Mouse (Mus musculus) testis, adult 2 months (tissue): ENCODE results near the gene Acot7.

Source experiments
- CTCF ChIP-seq: fragments of 200-500 bp; IDR thresholded peaks from 2 replicates; pipeline ENCODE4 v1.5.1; 2012; ENCODE audit warnings: low read depth, mild to moderate bottlenecking, inconsistent platforms, low read length, moderate library complexity; ENCODE audit not compliant: control insufficient read depth, insufficient read depth, insufficient replicate concordance
- POLR2A ChIP-seq: fragments of 200-500 bp; IDR thresholded peaks from 2 replicates; pipeline ENCODE4 v1.6.1; 2012; ENCODE audit warnings: low read depth, mild to moderate bottlenecking, inconsistent platforms, low read length, moderate library complexity; ENCODE audit not compliant: control insufficient read depth

DNA sequence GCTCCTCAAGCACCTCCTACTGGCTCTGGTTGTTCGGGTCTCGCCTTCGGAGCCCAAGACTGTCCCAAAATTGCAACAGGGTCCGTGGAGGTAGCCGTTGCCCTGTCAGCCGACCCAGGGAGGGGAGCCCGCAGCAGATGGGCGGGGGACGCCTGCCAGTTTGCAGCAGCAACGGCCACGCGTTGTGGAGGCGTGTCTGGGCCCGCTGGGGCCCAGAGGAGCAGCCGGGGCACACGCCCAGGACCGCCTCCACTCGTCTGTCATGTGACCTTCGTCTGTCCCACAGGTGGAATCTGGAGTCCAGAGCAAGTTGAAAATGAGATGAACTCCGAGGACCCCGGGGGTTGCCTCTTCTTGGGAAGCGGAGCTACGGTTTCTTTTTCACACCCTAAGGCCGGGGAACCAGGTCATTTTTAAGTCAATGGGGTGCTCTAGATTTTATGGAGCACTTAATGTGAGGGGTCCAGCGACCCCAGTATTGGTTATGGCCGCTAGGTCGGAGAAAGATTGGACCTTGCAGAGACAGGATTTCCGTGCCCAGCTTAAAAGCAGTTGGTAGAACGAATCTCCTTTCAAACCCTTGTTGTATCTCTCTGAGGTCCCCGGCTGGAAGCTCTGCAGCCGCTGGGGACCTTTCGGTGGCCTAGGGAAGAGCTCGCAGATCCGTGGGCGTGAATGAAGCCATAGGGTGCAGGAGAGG lies 19.2 kb upstream of the Acot7 start, which contains the start of gene Hes2:
- TF ChIP-seq CTCF (no peak), POLR2A (no peak)
